19 mouse cellular contexts compared by ENCODE assay signal in the genomic region with DNA sequence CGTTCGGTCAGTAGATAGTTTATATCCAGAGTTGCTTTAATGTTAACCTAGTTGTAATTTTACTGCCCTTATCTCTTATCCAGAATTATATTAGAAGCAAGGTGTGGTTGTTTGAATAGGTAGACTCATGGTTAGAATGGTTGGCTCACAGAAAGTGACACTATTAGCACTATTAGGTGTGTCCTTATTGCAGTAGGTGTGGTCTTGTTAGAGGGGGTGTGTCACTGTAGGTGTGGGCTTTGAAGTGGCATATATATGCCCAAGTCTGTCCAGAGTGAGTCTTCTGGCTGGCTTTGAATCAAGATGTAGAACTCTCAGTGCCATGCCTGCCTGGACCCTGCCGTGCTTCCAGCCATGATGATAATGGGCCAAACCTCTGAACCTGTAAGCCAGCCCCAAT. TPM values are rescaled to one million over a fixed set of nuclear protein-coding genes. Genes with fewer than 3 reads are reported as not detected.
DNase-seq lines count a peak whose midpoint lies in the region; ATAC-seq lines count a peak whose summit lies in the region.
"Had no signal": no experiment of that assay in that cellular context is flagged by ENCODE, and none has a peak within 500 bp of the region (broad histone marks: within the 10 kb centered on the region; RNA-seq: fewer than 3 reads in every experiment).

No protein-coding gene starts in this region.

- peaks cover 52% of the 10 kb centered on the region for H3K4me1 ChIP-seq in liver, embryonic 13.5 days (replicated peaks)
- no peaks in the 10 kb centered on the region for H3K4me1 ChIP-seq in intestine, embryonic 15.5 days (replicated peaks)
- H3K4me1 ChIP-seq in liver, embryonic 16.5 days (ENCODE audit: control insufficient read depth, low read depth, low read length) = peaks cover 7% of the 10 kb centered on the region
- no peaks in the 10 kb centered on the region for H3K4me1 ChIP-seq in forebrain, embryonic 12.5 days
- H3K4me1 ChIP-seq: embryonic facial prominence, embryonic 15.5 days; heart, embryonic 10.5 days had no signal

- H3K36me3 ChIP-seq in liver, embryonic 13.5 days = peaks cover 68% of the 10 kb centered on the region
- H3K36me3 ChIP-seq in intestine, embryonic 15.5 days = no peaks in the 10 kb centered on the region
- H3K36me3 ChIP-seq in liver, embryonic 16.5 days (ENCODE audit: control insufficient read depth, insufficient read depth) = peaks cover 6% of the 10 kb centered on the region; the same call in 1 of the 2 replicates
- peaks cover 33% of the 10 kb centered on the region for H3K36me3 ChIP-seq in forebrain, embryonic 12.5 days (replicated peaks)
- H3K36me3 ChIP-seq: embryonic facial prominence, embryonic 15.5 days had no signal

- no peak overlapping the region for H3K9ac ChIP-seq in liver, embryonic 13.5 days
- H3K9ac ChIP-seq in intestine, embryonic 15.5 days = no peak overlapping the region
- H3K9ac ChIP-seq in liver, embryonic 16.5 days (ENCODE audit: low read depth, low read length) = no peak overlapping the region
- no peak overlapping the region for H3K9ac ChIP-seq in forebrain, embryonic 12.5 days
- H3K9ac ChIP-seq: embryonic facial prominence, embryonic 15.5 days; hindbrain, embryonic 13.5 days had no signal

- no peak overlapping the region for H3K4me2 ChIP-seq in liver, embryonic 13.5 days
- no peak overlapping the region for H3K4me2 ChIP-seq in intestine, embryonic 15.5 days (replicated peaks)
- no peak overlapping the region for H3K4me2 ChIP-seq in liver, embryonic 16.5 days (ENCODE audit: low read depth, low read length)
- no peak overlapping the region for H3K4me2 ChIP-seq in forebrain, embryonic 12.5 days
- H3K4me2 ChIP-seq: embryonic facial prominence, embryonic 15.5 days; hindbrain, embryonic 13.5 days had no signal

- intact Hi-C loops in left cerebral cortex, postnatal 14 days (cut with DNase I) = no loop called here

- no peaks in the 10 kb centered on the region for H3K9me3 ChIP-seq in liver, embryonic 13.5 days (replicated peaks)
- H3K9me3 ChIP-seq in intestine, embryonic 15.5 days = no peaks in the 10 kb centered on the region
- no peaks in the 10 kb centered on the region for H3K9me3 ChIP-seq in liver, embryonic 16.5 days (replicated peaks; ENCODE audit: control insufficient read depth, low read length)
- H3K9me3 ChIP-seq in forebrain, embryonic 12.5 days = no peaks in the 10 kb centered on the region
- H3K9me3 ChIP-seq: embryonic facial prominence, embryonic 15.5 days; heart, embryonic 10.5 days; hindbrain, embryonic 13.5 days had no signal

- H3K27ac ChIP-seq in liver, embryonic 13.5 days = 0 out of 2 replicates have a peak overlapping the region, but pooled peaks have one; percentile 6
- no peak overlapping the region for H3K27ac ChIP-seq in intestine, embryonic 15.5 days
- no peak overlapping the region for H3K27ac ChIP-seq in liver, embryonic 16.5 days (ENCODE audit: low read length)
- H3K27ac ChIP-seq in forebrain, embryonic 12.5 days = no peak overlapping the region
- H3K27ac ChIP-seq: embryonic facial prominence, embryonic 15.5 days; heart, embryonic 10.5 days; hindbrain, embryonic 13.5 days had no signal

- H3K4me3 ChIP-seq in liver, embryonic 13.5 days (replicated peaks) = no peak overlapping the region
- H3K4me3 ChIP-seq in intestine, embryonic 15.5 days (replicated peaks) = no peak overlapping the region
- no peak overlapping the region for H3K4me3 ChIP-seq in liver, embryonic 16.5 days (ENCODE audit: low read depth, low read length)
- no peak overlapping the region for H3K4me3 ChIP-seq in forebrain, embryonic 12.5 days (replicated peaks)
- H3K4me3 ChIP-seq: embryonic facial prominence, embryonic 15.5 days; heart, embryonic 10.5 days; hindbrain, embryonic 13.5 days had no signal

- no peaks in the 10 kb centered on the region for H3K27me3 ChIP-seq in liver, embryonic 13.5 days
- H3K27me3 ChIP-seq in intestine, embryonic 15.5 days (replicated peaks) = no peaks in the 10 kb centered on the region
- H3K27me3 ChIP-seq in liver, embryonic 16.5 days (ENCODE audit: control insufficient read depth, insufficient read depth, low read depth, low read length) = no peaks in the 10 kb centered on the region
- no peaks in the 10 kb centered on the region for H3K27me3 ChIP-seq in forebrain, embryonic 12.5 days
- H3K27me3 ChIP-seq: embryonic facial prominence, embryonic 15.5 days; hindbrain, embryonic 13.5 days had no signal

- 87% methylated on average over 3 of the region's 3 CpGs for WGBS in liver, embryonic 13.5 days (ENCODE audit: insufficient replicate concordance)
- WGBS in intestine, embryonic 15.5 days = 73% methylated on average over 3 of the region's 3 CpGs
- 94% methylated on average over 3 of the region's 3 CpGs for WGBS in liver, embryonic 16.5 days (ENCODE audit: insufficient replicate concordance)
- WGBS in forebrain, embryonic 12.5 days = 100% methylated on average over 3 of the region's 3 CpGs

- DNase-seq in liver, embryonic 13.5 days = no peak
- no peak for DNase-seq in liver
- DNase-seq in left cerebral cortex, adult 8-10 months (ENCODE audit: low spot score in 2 of 2) = no peak
- DNase-seq in left cerebral cortex, postnatal 14 days (ENCODE audit: low spot score in 2 of 2) = no peak
- DNase-seq: adrenal gland, postnatal 10 days; cerebellum, adult 11 months; cerebellum, adult 8-10 months; cerebellum, postnatal 14 days; embryo, embryonic 11 days; gastrocnemius, postnatal 36 days; heart, adult 11 months; heart, postnatal 10 days had no signal

- no peak for ATAC-seq in liver, embryonic 13.5 days (ENCODE audit: low read depth)
- ATAC-seq in intestine, embryonic 15.5 days = peak; percentile 91
- ATAC-seq in liver, embryonic 16.5 days (ENCODE audit: low read depth) = peak; percentile 64; the same call in 1 of the 2 replicates
- no peak for ATAC-seq in forebrain, embryonic 12.5 days (ENCODE audit: low FRiP score)
- ATAC-seq: forebrain, embryonic 14.5 days had no signal

RNA-seq across cellular contexts. Expression of gene Agpat4, which starts 14.4 kb away (rescaled TPM):
- 27.3 and 28.7 TPM in 2 replicates for polyA plus RNA-seq in liver, embryonic 13.5 days (2015; fragmentation: Nextera tagmentation; extraction: Ambion mirVana)
- 19.6 and 20.2 TPM in 2 replicates for polyA plus RNA-seq in intestine, embryonic 15.5 days (2015; fragmentation: Nextera tagmentation; extraction: Ambion mirVana)
- polyA plus RNA-seq in liver, embryonic 16.5 days (2015; fragmentation: Nextera tagmentation; extraction: Ambion mirVana) = 27.2 and 27.8 TPM in 2 replicates
- polyA plus RNA-seq in forebrain, embryonic 12.5 days (2016; fragmentation: Nextera tagmentation; extraction: Ambion mirVana) = 40.6 and 40.9 TPM in 2 replicates
- 10 to 100 TPM; 53.1 to 56.3 (median 54.5) TPM for total RNA-seq in left cerebral cortex, adult 8-10 months (2022)
- total RNA-seq in left cerebral cortex, postnatal 14 days (2021) = 10 to 100 TPM; 68.3 to 73.6 TPM

Comparison
In these comparisons a context has a peak if more than half of its experiments do, and no peak if none do; other contexts are left out.
1. ATAC-seq: peak in intestine, embryonic 15.5 days (single experiment) and liver, embryonic 16.5 days (single experiment); none in liver, embryonic 13.5 days (single experiment) and forebrain, embryonic 12.5 days (single experiment).